Mouse (Mus musculus): Measurements from ENCODE around the gene Ccr4.

GRCm38 (mm10) chr9:114548496-114548895 lies 43.8 kb upstream of the Ccr4 start:
- TF ChIP-seq CTCF (IDR thresholded peaks at IDR 0.05; ENCODE audit: extremely low read depth, insufficient read depth, low read length): no peak
- TF ChIP-seq POLR2A (IDR thresholded peaks at IDR 0.05; ENCODE audit: extremely low read depth, insufficient read depth, low read length): no peak

Data from cortical plate, adult 2 months (tissue).